Mouse (Mus musculus): ENCODE data around the gene Coro6. TPM values are rescaled to one million over a fixed set of nuclear protein-coding genes. Genes with fewer than 3 reads are reported as not detected.

The Coro6 gene
- polyA plus RNA-seq (2017; shearing (Covaris generic)): not detected

- no peak for ATAC-seq
Observed at GRCm38 (mm10) chr11:77462283-77463100, at the start of gene Coro6. Gene Coro6, plus strand, starts transcription at chr11:77462411.

- no peak for ATAC-seq
Observed at GRCm38 (mm10) chr11:77414141-77414839, 47.9 kb upstream of the Coro6 start.

- ATAC-seq: no peak
Observed at GRCm38 (mm10) chr11:77416212-77417000, 45.8 kb upstream of the Coro6 start.

- ATAC-seq: no peak
Observed at GRCm38 (mm10) chr11:77418021-77418420, 44.2 kb upstream of the Coro6 start.

GRCm38 (mm10) chr11:77423175-77423859 is 38.9 kb upstream of the Coro6 start:
- ATAC-seq: no peak

- no peak for ATAC-seq
Observed at GRCm38 (mm10) chr11:77428446-77428845, 33.8 kb upstream of the Coro6 start.

GRCm38 (mm10) chr11:77437026-77437425 is 25.2 kb upstream of the Coro6 start:
- ATAC-seq: no peak

GRCm38 (mm10) chr11:77440081-77440480 is 22.1 kb upstream of the Coro6 start:
- no peak for ATAC-seq

- ATAC-seq: no peak
Observed at GRCm38 (mm10) chr11:77441020-77441419, 21.2 kb upstream of the Coro6 start.

- no peak for ATAC-seq
Observed at GRCm38 (mm10) chr11:77442186-77443170, 19.7 kb upstream of the Coro6 start.

GRCm38 (mm10) chr11:77444939-77445338 is 17.3 kb upstream of the Coro6 start:
- no peak for ATAC-seq

GRCm38 (mm10) chr11:77446628-77447041 is 15.6 kb upstream of the Coro6 start:
- ATAC-seq: peak; percentile 91

- no peak for ATAC-seq
Observed at GRCm38 (mm10) chr11:77449224-77449623, 13.0 kb upstream of the Coro6 start.

- no peak for ATAC-seq
Observed at GRCm38 (mm10) chr11:77451670-77452069, 10.5 kb upstream of the Coro6 start.

- ATAC-seq: no peak
Observed at GRCm38 (mm10) chr11:77453388-77453787, 8.8 kb upstream of the Coro6 start.

GRCm38 (mm10) chr11:77455770-77456510 is 6.3 kb upstream of the Coro6 start:
- no peak for ATAC-seq

- no peak for ATAC-seq
Observed at GRCm38 (mm10) chr11:77456866-77457265, 5.3 kb upstream of the Coro6 start.

GRCm38 (mm10) chr11:77461856-77462255 is 355 bp upstream of the Coro6 start:
- ATAC-seq: no peak

- no peak for ATAC-seq
Observed at GRCm38 (mm10) chr11:77463101-77463445, 862 bp downstream of the Coro6 start.

- ATAC-seq: no peak
Observed at GRCm38 (mm10) chr11:77463786-77464185, 1.6 kb downstream of the Coro6 start.

GRCm38 (mm10) chr11:77464684-77465083 is 2.5 kb downstream of the Coro6 start:
- ATAC-seq: no peak
